In genomic region chr11:4217914-4218629, GRCm38 (mm10) we compare ENCODE assay signal across 8 mouse cellular contexts. TPM values are rescaled to one million over a fixed set of nuclear protein-coding genes. Genes with fewer than 3 reads are reported as not detected.
DNase-seq lines count a peak whose midpoint lies in the region; ATAC-seq lines count a peak whose summit lies in the region.

Castor1 (plus strand) TSS chr11:4218225.

- peaks cover 20% of the 10 kb centered on the region for H3K27me3 ChIP-seq in hindbrain, embryonic 15.5 days

- peak within 1 kb of the TSS; percentile 71 for H3K4me2 ChIP-seq in hindbrain, embryonic 15.5 days

- ATAC-seq in common myeloid progenitor, adult 5-6 weeks (replicated peaks; ENCODE audit: low read depth, poor library complexity, severe bottlenecking), result peak; percentile 88
- ATAC-seq in hindbrain, embryonic 15.5 days (ENCODE audit: low FRiP score, low read depth), result peak; percentile 69
- peak; percentile 87 for ATAC-seq in megakaryocyte progenitor cell, adult 5-6 weeks (replicated peaks; ENCODE audit: poor library complexity)

- peak within 1 kb of the TSS; percentile 26 for H3K9ac ChIP-seq in hindbrain, embryonic 15.5 days

- peak within 1 kb of the TSS; percentile 39 for H3K4me3 ChIP-seq in hindbrain, embryonic 15.5 days

- intact Hi-C loops in left cerebral cortex, postnatal 10 days (cut with DNase I), result loop anchor here (2.0 to 5.0 kb wide), 2 partner anchors 57 to 81 kb away; partner anchors contain the start of genes Ccdc157, Rnf215 and Sf3a1

- H3K36me3 ChIP-seq in hindbrain, embryonic 15.5 days, result peaks cover 18% of the 10 kb centered on the region

- peak; percentile 97 for DNase-seq in WW6 (ENCODE audit: low read depth, low spot score)
- DNase-seq in gastrocnemius, adult 18-20 months (ENCODE audit: low spot score), result peak; percentile 90
- DNase-seq in left cerebral cortex, postnatal 10 days (ENCODE audit: extremely low spot score in 1 of 2, low spot score in 2 of 2), result peak; percentile 36 to 93
- peak; percentile 60 for DNase-seq in right cerebral cortex, postnatal 14 days
- peak; percentile 86 to 94 for DNase-seq in urinary bladder, postnatal 36 days (ENCODE audit: low spot score in 2 of 2)

- WGBS in hindbrain, embryonic 15.5 days, result 2% methylated on average over 54 of the region's 56 CpGs

- H3K4me1 ChIP-seq in hindbrain, embryonic 15.5 days (replicated peaks), result peaks cover 13% of the 10 kb centered on the region

- no peaks in the 10 kb centered on the region for H3K9me3 ChIP-seq in hindbrain, embryonic 15.5 days

- H3K27ac ChIP-seq in hindbrain, embryonic 15.5 days (replicated peaks), result no peak within 1 kb of the TSS

RNA-seq across cellular contexts. Expression of gene Castor1, which starts in this region (rescaled TPM):
- total RNA-seq in common myeloid progenitor, adult 5-6 weeks (2017), result 0.50 and 4.6 TPM in 2 replicates
- 1 to 10 TPM; 1.8 to 2.9 TPM for total RNA-seq in gastrocnemius, adult 18-20 months (2021)
- polyA plus RNA-seq in hindbrain, embryonic 15.5 days (2015; fragmentation: Nextera tagmentation; extraction: Ambion mirVana), result 4.6 and 5.3 TPM in 2 replicates
- 1 to 10 TPM; 2.1 to 5.2 TPM for total RNA-seq in left cerebral cortex, postnatal 10 days (2021)
- 0.59 and 0.61 TPM in 2 replicates for total RNA-seq in megakaryocyte progenitor cell, adult 5-6 weeks (2015)
- 0.42 and 0.47 TPM in 2 replicates for total RNA-seq in megakaryocyte progenitor cell, adult 5-6 weeks (2017)

Comparison
In these comparisons a context has a peak if more than half of its experiments do, and no peak if none do; other contexts are left out.
1. Peak in ATAC-seq in megakaryocyte progenitor cell, adult 5-6 weeks; RNA of the gene not detected or under 1 TPM.